Mouse (Mus musculus): ENCODE data around the gene Cobll1.

DNA sequence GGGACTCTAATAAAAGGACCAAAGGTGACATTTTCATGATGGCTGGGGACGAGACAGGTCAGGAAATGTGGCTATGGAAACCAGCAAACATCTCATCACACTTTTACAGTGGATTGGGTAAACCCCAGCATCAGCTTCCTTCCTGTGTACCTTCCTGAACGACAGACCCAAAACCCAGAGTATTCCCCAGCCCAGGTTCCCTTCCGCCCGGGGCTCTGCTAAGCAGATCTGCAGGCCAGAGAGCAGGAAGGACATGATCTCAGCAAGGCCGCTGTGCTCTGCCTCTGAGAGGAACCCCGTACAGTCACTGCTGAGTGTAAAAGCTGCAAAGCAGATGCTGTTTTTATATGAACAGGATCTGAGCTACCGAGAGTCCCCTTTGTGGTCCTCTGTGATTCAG lies 49.9 kb downstream of the Cobll1 start:
- TF ChIP-seq CTCF (IDR thresholded peaks at IDR 0.05; ENCODE audit: insufficient read depth, low read length), result no peak
- no peak for TF ChIP-seq POLR2A (IDR thresholded peaks at IDR 0.05; ENCODE audit: borderline replicate concordance, extremely low read depth, low read depth, low read length)

All from lung, adult 2 months (tissue).